Mouse (Mus musculus) T-helper 2 cell (primary cell): ENCODE measurements around the gene Oxsr1.
"Not testable (repeated sequence)": the region's sequence is repeated elsewhere in the genome, so short reads cannot be mapped to it uniquely, and the experiment has no call there.

Experiments
- in situ Hi-C: fragments of 300-600 bp; cut with MboI, MseI; formaldehyde crosslinking; loops from one replicate; pipeline ENCODE4 v1.15.1; 2025; ENCODE audit warnings: high pct_unique_total_duplicates

The Oxsr1 gene

GRCm38 (mm10) chr9:119322289-119323259 lies at the start of gene Oxsr1:
TSS of gene Oxsr1 (minus strand) at chr9:119322427.
- in situ Hi-C loops = no loop called here

GRCm38 (mm10) chr9:119371251-119371650 lies 49.0 kb upstream of the Oxsr1 start:
- in situ Hi-C loops = no loop called here

- in situ Hi-C loops = not testable (repeated sequence)
Measured at GRCm38 (mm10) chr9:119370770-119371169, 48.5 kb upstream of the Oxsr1 start.

DNA sequence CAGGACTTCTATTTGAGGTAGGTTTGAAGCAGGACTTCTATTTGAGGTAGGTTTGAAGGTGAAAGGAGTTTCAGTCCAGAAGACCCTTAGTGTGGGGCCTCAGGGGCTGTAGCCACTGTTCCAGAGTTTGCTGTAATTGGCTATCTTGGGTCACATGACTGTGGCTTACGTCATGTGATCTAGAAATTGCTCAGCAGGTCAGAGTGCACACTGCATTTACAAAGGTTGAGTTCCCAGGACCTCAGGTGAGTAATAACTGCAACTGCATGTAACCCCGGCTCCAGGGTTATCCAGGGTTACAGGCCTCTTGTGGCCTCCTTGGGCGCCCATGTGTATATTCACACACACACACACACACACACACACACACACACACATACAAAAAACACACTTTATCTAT lies 46.1 kb upstream of the Oxsr1 start:
- in situ Hi-C loops = no loop called here

DNA sequence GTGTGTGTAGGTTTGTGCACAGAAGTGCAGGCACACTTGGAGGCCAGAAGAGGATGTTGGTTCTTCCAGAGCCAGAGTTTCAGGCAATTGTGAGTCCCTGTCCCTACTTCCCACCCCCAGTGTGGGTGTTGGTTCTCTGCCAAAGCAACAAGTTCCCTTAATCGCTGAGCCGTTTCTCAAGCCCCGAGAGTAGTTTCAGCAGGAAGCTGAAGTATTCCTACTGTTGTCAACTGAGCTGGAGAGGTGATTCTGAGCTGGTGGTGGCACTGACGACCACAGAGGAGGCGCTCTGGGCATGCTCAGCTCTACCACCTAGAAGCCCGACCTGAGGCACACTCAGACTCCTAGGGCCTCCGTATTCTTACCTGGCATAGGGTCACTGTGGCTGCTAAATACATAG lies 43.1 kb upstream of the Oxsr1 start, which contains the start of gene Slc22a14:
Slc22a14 (minus strand) TSS at position 270 of the 400 bp plus-strand sequence.
- in situ Hi-C loops = no loop called here

DNA sequence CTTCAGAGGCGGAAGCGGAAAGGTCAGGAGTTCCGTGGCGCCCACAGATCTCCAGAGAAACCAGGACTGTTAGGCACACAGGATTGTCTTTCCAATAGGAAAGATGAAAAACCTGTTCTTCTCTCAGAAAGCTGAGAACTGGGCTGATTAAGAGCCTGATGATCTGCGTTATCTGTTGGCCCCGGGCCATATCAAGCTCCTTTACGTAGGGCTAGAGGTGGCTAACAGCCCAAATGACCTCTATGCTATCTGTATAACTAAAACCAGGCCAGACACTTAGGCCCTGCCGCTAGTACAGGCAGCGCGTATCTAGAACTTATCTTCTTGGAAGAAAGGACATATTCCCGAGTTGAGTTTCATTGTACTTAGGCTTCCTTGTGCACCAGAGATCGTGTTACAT lies 41.0 kb upstream of the Oxsr1 start:
- in situ Hi-C loops = no loop called here

DNA sequence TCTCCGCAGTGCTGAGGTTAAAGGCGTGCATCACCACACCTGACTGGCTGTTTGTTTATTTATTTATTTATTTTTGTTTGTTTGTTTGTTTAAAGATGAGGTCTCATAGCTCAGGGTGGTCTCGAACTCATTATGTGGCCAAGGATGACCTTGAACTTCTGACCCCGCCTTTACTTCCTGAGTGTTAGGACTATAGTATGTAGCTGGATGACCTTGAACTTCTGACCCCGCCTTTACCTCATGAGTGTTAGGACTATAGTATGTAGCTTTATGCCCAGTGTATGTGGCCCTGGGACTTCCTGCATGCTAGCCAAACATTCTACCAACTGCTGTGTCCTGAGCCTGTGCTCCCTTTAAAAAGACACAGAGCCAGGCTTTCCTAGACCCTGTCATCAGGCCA lies 39.2 kb upstream of the Oxsr1 start:
- in situ Hi-C loops = no loop called here

DNA sequence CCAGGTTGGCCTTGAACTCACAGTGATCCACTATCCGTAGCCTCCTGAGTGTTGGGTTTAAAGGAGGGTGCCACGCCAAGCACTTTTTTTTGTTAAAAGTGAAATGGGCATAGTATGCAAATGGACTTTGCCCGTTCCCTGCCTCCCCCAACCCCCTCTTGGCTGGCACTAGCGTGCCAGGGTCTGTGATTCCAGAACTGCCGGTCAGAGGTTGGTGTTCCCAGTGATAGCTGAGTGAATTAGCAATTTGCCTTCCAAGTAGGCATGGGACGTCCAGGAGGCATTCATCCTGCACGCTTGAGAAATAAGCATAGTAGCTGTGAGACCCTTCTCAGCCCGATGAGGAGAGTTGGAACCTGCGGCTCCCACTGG lies 35.8 kb upstream of the Oxsr1 start:
- in situ Hi-C loops = loop anchor here (5.0 kb wide), 1 partner anchor 251 kb away; no protein-coding TSS in a partner anchor

- in situ Hi-C loops = loop anchor here (5.0 kb wide), 1 partner anchor 250 kb away; no protein-coding TSS in a partner anchor
Measured at GRCm38 (mm10) chr9:119357331-119358057, 35.3 kb upstream of the Oxsr1 start, which contains the start of gene Xylb. TSS of gene Xylb (plus strand) at chr9:119357381.

DNA sequence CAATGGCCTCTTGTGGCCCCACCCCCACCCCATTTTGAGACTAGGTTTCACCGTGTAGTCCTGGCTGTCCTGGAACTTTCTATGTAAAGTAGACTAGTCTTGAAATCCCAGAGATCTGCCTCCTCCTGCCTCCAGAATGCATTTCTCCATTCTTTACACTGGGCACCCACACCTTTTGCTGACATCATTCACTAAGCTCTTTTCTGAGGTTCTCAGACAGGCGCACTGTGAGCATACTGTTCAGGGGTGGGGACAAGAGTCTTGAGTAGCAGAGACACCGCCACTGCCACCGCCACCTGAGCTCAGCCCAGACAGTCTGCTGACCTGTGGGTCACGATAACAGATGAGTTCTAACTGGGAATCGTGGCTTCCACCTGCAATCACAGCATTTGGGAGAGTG lies 33.7 kb upstream of the Oxsr1 start:
- in situ Hi-C loops = loop anchor here (5.0 kb wide), 1 partner anchor 249 kb away; no protein-coding TSS in a partner anchor

GRCm38 (mm10) chr9:119353926-119354325 lies 31.7 kb upstream of the Oxsr1 start:
- in situ Hi-C loops = no loop called here

DNA sequence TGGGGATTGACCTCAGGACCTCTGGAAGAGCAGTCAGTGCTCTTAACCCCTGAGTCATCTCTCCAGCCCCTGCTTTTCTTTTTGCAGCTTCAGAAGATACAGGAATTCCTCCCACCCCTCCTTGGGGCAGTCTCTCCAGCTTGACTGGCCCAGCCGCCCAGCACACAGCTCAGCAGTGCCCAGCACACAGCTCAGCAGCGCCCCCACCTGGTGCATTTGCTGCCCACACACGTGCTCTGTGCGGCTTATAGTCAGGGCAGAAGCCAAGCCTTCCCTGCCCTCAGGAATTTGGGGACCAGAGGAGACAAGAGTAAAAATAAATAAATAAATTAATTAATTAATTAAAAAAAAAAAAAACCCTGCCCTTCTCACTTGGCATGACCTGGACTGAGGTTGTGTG lies 29.8 kb upstream of the Oxsr1 start:
- in situ Hi-C loops = no loop called here

DNA sequence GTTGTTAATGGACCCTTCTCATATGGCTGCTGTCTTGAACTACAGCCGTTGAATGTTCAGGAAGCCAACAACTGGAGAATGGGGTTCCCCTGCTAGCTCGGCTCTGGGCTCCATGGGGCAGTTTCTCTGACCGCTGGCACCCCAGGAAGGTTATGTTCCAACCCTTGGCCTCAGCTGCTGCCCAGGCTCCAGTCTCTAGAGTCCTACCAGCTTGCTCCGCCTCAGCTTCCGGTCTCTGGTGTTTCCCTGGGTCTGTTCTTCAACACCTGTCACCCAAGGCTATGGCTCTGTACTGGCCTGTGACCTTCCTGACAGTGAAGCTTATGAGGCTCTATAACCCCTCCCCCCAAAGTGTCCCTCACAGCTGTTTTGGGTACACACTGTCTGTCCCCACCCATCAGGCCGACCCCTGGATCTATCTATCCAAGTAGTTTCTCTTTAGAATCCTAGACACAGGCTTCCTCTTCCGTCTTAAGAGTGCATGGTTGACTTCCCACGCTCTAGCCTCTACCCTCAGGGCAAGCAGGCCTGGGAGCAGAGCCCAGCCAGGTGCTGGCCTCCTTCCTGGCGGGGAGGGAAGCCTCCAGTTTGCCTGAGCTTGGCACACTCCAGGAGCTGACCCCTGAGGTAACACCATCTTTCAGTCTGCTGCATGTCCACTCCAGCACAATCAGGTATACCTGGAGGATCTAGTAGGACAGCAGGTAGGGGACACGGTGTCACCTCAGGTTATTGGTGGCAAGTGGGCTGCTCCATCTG lies 28.9 kb upstream of the Oxsr1 start:
- in situ Hi-C loops = no loop called here

- in situ Hi-C loops = no loop called here
Measured at GRCm38 (mm10) chr9:119350531-119350930, 28.3 kb upstream of the Oxsr1 start.

- in situ Hi-C loops = loop anchor here (5.0 to 25.0 kb wide), 2 partner anchors 194 to 1059 kb away; no protein-coding TSS in a partner anchor
Measured at GRCm38 (mm10) chr9:119346376-119346775, 24.1 kb upstream of the Oxsr1 start.

DNA sequence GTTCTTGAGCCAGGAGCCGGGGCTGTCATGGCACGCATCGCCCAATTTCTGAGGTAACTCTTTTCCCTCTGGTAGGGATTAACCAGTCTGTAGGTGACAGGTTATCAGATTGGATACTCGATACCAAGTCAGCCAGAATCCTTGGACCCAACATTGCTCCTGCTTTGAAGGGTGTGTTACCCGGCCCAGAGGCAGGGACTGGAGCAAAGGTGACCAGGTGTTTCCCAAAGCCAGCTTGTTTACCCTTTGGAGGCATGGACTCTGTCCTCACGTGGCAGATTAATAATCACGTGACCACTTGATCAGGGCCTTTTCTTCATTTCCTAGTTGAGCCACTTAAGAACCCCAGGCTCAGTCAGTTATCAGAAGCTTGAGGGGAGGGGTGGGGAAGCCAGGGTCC lies 20.5 kb upstream of the Oxsr1 start:
- in situ Hi-C loops = loop anchor here (25.0 kb wide), 1 partner anchor 1055 kb away; no protein-coding TSS in a partner anchor

- in situ Hi-C loops = loop anchor here (25.0 kb wide), 1 partner anchor 1054 kb away; no protein-coding TSS in a partner anchor
Measured at GRCm38 (mm10) chr9:119340909-119341816, 18.9 kb upstream of the Oxsr1 start, which contains the start of gene Myd88. TSS of gene Myd88 (minus strand) at chr9:119341411.

DNA sequence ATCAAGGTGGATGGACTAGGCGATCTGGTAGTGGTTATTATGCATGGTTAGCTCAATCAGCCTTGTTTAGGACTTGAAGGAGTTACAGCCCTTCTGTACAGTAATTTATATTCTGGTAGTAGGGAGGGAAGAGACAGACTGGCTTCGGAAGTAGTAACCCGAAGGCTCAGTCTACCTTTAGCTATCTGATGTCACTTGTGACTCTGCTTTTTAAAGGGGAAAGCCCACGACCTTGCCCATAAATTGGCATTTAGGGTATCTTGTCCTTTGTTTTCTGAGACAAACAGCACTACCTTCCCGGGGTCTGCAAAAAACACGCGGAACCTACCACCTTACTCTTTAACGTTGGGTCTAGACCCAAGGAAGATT lies 18.0 kb upstream of the Oxsr1 start:
- in situ Hi-C loops = loop anchor here (25.0 kb wide), 1 partner anchor 1053 kb away; no protein-coding TSS in a partner anchor

DNA sequence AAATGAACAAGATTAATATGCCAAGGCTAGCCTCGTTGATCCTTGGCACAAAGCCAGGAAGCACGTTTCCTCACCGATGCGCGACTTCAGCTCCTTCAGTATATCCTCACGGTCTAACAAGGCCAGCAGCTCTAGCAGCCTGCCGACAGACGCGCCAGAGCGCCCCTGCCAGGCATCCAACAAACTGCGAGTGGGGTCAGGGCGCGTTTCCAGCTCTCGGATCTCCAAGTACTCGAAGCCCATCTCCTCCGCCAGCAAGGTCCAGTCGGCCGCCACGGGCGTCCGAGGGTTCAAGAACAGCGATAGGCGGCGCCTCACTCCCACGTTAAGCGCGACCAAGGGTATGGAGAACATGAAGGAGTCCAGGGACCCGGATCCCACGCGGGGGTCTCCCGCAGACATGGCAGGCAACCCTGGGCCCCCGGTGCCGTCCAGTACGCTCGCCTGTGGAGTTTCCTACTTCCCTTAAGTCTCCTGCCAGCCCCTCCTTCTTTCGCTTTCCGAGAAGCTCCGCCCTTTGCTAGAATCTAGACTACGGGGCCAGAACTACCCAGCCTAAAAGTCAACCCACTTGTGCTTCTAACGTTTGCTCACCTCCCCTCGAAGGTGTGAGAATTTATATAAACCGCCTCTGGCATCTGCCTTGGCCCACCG lies 17.5 kb upstream of the Oxsr1 start, which contains the start of gene Acaa1a:
Acaa1a (plus strand) TSS at position 119 of the 654 bp plus-strand sequence.
- in situ Hi-C loops = loop anchor here (25.0 kb wide), 1 partner anchor 1052 kb away; no protein-coding TSS in a partner anchor
